Mouse (Mus musculus): Measurements from ENCODE around the gene Rab43.

DNA sequence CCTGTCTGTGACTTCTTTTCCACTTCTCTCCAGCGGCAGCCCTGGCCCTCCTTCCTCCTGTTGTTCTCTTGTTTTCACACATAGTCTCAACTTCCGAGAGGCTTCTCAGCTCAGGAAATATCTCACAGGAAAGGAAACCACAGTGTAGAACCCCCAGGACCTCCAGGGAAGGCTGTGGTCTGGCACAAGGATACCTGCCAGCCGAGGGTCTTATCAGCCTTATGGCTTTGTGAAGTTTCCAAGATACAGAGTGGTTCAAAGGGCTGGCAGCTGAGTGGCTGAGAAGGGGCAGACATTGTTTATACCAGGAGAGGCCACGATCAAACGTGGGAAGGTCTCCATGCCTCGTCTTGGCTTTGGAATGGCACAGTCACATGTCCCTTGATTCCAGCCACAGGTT, 72.1 kb downstream of the Rab43 start:
- TF ChIP-seq USF1 (IDR thresholded peaks at IDR 0.05; ENCODE audit: low read depth) (no peak), CEBPB (IDR thresholded peaks at IDR 0.05; ENCODE audit: low read depth) (no peak), CTCF (IDR thresholded peaks at IDR 0.05; ENCODE audit: control insufficient read depth, insufficient read depth, insufficient read length) (no peak), MAX (IDR thresholded peaks at IDR 0.05) (no peak), MYOD1 (IDR thresholded peaks at IDR 0.05; ENCODE audit: control insufficient read depth, insufficient read length, low read depth) (no peak), MYOG (IDR thresholded peaks at IDR 0.05; ENCODE audit: control insufficient read depth, extremely low read depth, insufficient read length) (no peak)
